Mouse (Mus musculus) testis, adult 2 months (tissue): ENCODE data around the gene Wdr47.

Source experiments
- CTCF ChIP-seq: fragments of 200-500 bp; IDR thresholded peaks from 2 replicates; pipeline ENCODE4 v1.5.1; 2012; ENCODE audit warnings: low read depth, mild to moderate bottlenecking, inconsistent platforms, low read length, moderate library complexity; ENCODE audit not compliant: control insufficient read depth, insufficient read depth, insufficient replicate concordance
- POLR2A ChIP-seq: fragments of 200-500 bp; IDR thresholded peaks from 2 replicates; pipeline ENCODE4 v1.6.1; 2012; ENCODE audit warnings: low read depth, mild to moderate bottlenecking, inconsistent platforms, low read length, moderate library complexity; ENCODE audit not compliant: control insufficient read depth

DNA sequence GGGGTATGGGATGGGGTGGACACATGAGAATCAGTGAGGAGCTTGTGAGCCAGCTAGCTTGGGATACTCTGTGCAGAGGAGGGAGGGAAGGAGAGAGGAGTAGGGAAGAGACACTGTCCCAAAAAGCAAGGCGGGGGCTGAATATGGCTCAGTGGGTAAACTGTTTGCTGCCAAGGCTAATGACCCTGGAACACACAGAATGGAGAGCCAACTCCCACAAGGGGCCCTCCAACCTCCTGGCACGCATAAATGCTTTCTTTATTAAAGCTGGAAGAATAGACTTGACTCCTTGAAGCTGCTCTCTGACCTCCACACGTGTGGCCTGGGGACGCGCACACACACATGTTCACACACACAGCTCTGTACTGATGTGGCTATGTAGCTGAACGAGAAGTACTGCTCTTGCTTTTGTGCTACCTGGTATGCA, 97.9 kb downstream of the Wdr47 start:
- TF ChIP-seq CTCF (no peak), POLR2A (no peak)
